Mouse (Mus musculus) megakaryocyte, embryonic 14.5 days (primary cell): ENCODE results near the gene G6pc.

Experiments
- FLI1 ChIP-seq: IDR thresholded peaks from 2 replicates; pipeline ENCODE4 v1.6.1; 2012; ENCODE audit warnings: low read length, inconsistent platforms, mixed read lengths
- GATA1 ChIP-seq: IDR thresholded peaks from 3 replicates; pipeline ENCODE4 v1.6.1; 2012; ENCODE audit warnings: mixed read lengths, low read length, inconsistent platforms, borderline replicate concordance

DNA sequence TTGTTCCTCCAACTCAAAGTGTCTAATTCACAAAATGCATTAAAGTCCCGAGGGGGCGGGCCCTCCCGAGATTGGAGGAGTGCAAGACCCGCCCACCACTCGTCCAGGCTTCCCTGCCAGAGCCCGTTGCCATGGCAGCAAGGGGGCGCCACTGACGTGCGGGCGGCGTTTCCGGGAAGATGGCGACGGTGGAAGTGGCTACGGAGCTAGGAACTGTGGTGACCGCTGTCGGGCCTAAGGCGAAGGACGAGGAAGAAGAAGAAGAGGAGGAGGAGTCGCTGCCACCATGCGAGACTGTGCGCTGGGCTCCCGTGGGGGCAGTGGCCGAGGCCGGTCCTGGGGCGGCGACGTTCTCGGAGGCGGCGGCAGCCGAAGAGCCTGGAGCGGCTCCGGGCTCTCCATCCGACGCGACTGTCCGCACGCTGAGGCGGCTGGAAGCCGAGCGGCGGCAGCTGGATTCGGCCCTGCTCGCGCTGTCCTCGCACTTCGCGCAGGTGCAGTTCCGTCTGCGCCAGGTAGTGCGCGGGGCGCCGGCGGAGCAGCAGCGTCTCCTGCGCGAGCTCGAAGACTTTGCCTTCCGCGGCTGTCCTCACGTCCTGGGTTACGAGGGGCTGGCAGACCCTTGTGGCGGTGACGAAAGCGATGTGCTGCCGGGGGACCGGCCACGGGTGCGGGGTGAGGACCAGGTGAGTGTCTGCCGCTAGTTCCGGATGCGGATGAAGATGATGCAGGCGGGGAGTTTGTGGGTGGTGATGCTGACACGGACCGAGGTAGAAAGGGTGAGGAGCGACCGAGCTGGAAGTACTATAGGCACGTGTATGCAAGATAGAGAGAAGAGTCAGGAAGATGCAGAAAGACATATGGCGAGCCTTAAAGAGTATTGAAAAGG is 57.8 kb downstream of the G6pc start, which contains the start of the genes Rundc1 and Ptges3l:
- TF ChIP-seq FLI1, result no peak
- TF ChIP-seq GATA1, result no peak
